Mouse (Mus musculus) heart, embryonic 16.5 days (tissue): ENCODE results near the gene Cplx1. TPM values are rescaled to one million over a fixed set of nuclear protein-coding genes. Genes with fewer than 3 reads are reported as not detected.

Source experiments
- ATAC-seq: fragments of 200-750 bp; cut with Nextera tagmentation; replicated peaks from 2 replicates; pipeline ENCODE4 v1.8.0; 2017; ENCODE audit warnings: moderate number of reproducible peaks; ENCODE audit not compliant: insufficient read depth, low FRiP score; ENCODE audit errors: extremely low read depth
- H3K27ac ChIP-seq: fragments of 300-500 bp; sonication (generic); 2 replicates; pipeline ENCODE4 v1.5.1; 2014; ENCODE audit warnings: mild to moderate bottlenecking, low read length, control low read depth, moderate library complexity
- H3K27me3 ChIP-seq: fragments of 300-500 bp; sonication (generic); 2 replicates; pipeline ENCODE4 v1.6.1; 2014; ENCODE audit warnings: low read length, mixed read lengths; ENCODE audit not compliant: control insufficient read depth, insufficient read depth
- H3K36me3 ChIP-seq: fragments of 300-500 bp; sonication (generic); 2 replicates; pipeline ENCODE4 v1.6.1; 2014; ENCODE audit not compliant: control insufficient read depth, insufficient read depth
- H3K4me1 ChIP-seq: fragments of 300-500 bp; sonication (generic); 2 replicates; pipeline ENCODE4 v1.6.1; 2014; ENCODE audit warnings: low read length, mixed read lengths; ENCODE audit not compliant: control insufficient read depth, insufficient read depth
- H3K4me2 ChIP-seq: fragments of 300-500 bp; sonication (generic); 2 replicates; pipeline ENCODE4 v1.6.1; 2014; ENCODE audit warnings: low read depth, mild to moderate bottlenecking, control low read depth, low read length
- H3K4me3 ChIP-seq: fragments of 300-500 bp; sonication (generic); 2 replicates; pipeline ENCODE4 v1.5.1; 2014; ENCODE audit warnings: mild to moderate bottlenecking, control low read depth, low read length
- H3K9ac ChIP-seq: fragments of 300-500 bp; sonication (generic); 2 replicates; pipeline ENCODE4 v1.6.1; 2014; ENCODE audit warnings: low read length, control low read depth
- H3K9me3 ChIP-seq: fragments of 300-500 bp; sonication (generic); replicated peaks from 2 replicates; pipeline ENCODE4 v1.6.1; 2016; ENCODE audit warnings: low read length; ENCODE audit not compliant: control insufficient read depth
- WGBS: fragments of 180-500 bp; shearing (Covaris S2); extraction: QIAGEN DNeasy Blood & Tissue Kit; methylation state at CpG from one replicate; pipeline ENCODE4 v1.1.7; 2014; 5-methylcytosine and 5-hydroxymethylcytosine counted together
- polyA plus RNA-seq: library from polyadenylated mRNA; unstranded; fragments of >200 nt; fragmentation: Nextera tagmentation; extraction: Ambion mirVana; gene quantifications from 2 replicates; pipeline ENCODE4 v1.2.1, GENCODE M21; 2015

Gene Cplx1
- polyA plus RNA-seq, 1 experiment from 2014 or later: 0.59 TPM

DNA sequence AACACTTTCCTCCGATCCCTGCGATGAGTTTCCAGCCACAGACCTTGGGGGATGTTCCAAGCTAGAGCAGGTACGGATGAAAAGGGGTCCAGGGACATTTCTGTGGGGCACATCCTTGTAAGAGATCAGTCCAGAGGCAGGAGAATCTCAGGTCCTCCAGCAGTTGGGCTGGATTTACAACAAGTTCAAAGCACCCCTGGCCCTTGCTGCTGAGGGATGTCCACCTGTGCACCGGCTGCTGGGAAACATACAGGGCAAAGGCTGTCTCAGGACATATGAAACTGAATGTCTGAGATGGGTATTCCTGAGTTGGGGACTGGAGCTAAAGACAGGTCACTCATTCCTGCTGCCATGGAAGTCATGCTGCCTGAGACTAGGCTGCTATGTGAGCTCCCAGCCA lies 7.2 kb upstream of the Cplx1 start:
- Histone ChIP-seq H3K27me3 (peaks cover 5% of the 10 kb centered on the region), H3K36me3 (no peaks in the 10 kb centered on the region), H3K4me3 (no peak overlapping the region), H3K4me1 (no peaks in the 10 kb centered on the region), H3K9ac (no peak overlapping the region), H3K4me2 (no peak overlapping the region), H3K9me3 (no peaks in the 10 kb centered on the region), H3K27ac (no peak overlapping the region)
- 70% methylated on average over 4 of the region's 4 CpGs for WGBS
- no peak for ATAC-seq

GRCm38 (mm10) chr5:108554041-108554440 lies 4.2 kb upstream of the Cplx1 start:
- Histone ChIP-seq H3K27ac (no peak overlapping the region), H3K9ac (no peak overlapping the region), H3K4me3 (no peak overlapping the region), H3K9me3 (no peaks in the 10 kb centered on the region), H3K4me1 (peaks cover 11% of the 10 kb centered on the region; the same call in 1 of the 2 replicates), H3K36me3 (no peaks in the 10 kb centered on the region), H3K27me3 (peaks cover 29% of the 10 kb centered on the region), H3K4me2 (no peak overlapping the region)
- 67% methylated on average over 1 of the region's 1 CpGs for WGBS
- no peak for ATAC-seq

DNA sequence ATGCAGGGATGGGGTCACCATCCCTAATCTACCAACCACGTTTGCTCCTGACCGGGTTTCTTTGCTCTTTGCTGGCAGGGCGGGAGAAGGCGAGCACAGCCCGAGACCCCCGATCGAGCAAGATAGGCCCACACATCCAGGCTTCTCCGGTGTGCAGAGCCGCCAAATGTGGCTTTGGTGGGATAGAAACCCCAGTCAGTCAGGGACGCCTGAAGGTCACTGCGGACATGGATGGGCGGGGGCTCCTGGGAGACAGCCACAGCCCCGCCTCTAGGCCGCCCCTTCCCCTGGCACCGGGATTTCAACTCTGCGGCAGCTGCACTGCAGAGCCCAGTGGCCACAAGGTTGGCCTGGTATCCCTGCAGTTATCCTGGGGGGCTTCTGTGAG lies 377 bp upstream of the Cplx1 start:
- no peak for ATAC-seq

GRCm38 (mm10) chr5:108549137-108549488 lies 711 bp downstream of the Cplx1 start:
- H3K4me2 ChIP-seq: peak overlapping the region; percentile 66
- H3K36me3 ChIP-seq: no peaks in the 10 kb centered on the region
- peak overlapping the region; percentile 30 for H3K4me3 ChIP-seq
- H3K27me3 ChIP-seq: peaks cover 34% of the 10 kb centered on the region
- no peak for ATAC-seq
- H3K27ac ChIP-seq: no peak overlapping the region
- H3K9me3 ChIP-seq: no peaks in the 10 kb centered on the region
- H3K4me1 ChIP-seq: peaks cover 11% of the 10 kb centered on the region; the same call in 1 of the 2 replicates
- 15% methylated on average over 7 of the region's 7 CpGs for WGBS
- H3K9ac ChIP-seq: no peak overlapping the region

More for the DNA sequence above, 377 bp upstream of the Cplx1 start:
- Histone ChIP-seq H3K9me3 (no peaks in the 10 kb centered on the region), H3K27ac (no peak overlapping the region), H3K4me1 (peaks cover 11% of the 10 kb centered on the region; the same call in 1 of the 2 replicates), H3K4me2 (peak overlapping the region; percentile 66), H3K36me3 (no peaks in the 10 kb centered on the region), H3K27me3 (peaks cover 34% of the 10 kb centered on the region), H3K4me3 (peak overlapping the region; percentile 30), H3K9ac (no peak overlapping the region)
- WGBS: 3% methylated on average over 16 of the region's 16 CpGs

DNA sequence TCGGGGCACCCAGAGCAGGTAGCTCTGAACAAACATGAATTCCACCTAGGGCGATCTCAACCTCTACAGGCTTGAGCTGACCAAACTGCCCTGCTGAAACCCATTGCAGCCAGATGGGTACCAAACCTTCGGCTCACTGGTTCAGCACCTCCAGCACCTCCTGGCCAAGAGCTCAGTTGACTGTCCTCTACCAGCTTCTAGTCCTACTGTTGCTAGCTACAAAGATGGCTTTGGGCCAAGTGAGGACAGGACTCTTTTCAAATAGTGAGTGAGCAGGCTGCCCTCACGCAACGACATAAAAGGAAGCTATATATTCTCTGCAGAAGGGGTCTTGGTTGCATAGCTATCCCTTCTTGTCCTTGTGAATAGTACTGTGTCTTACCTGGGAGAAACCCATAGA lies 2.2 kb downstream of the Cplx1 start:
- 83% methylated on average over 5 of the region's 5 CpGs for WGBS
- Histone ChIP-seq H3K4me2 (no peak overlapping the region), H3K36me3 (no peaks in the 10 kb centered on the region), H3K27me3 (peaks cover 34% of the 10 kb centered on the region), H3K4me3 (no peak overlapping the region), H3K9me3 (no peaks in the 10 kb centered on the region), H3K27ac (no peak overlapping the region), H3K9ac (no peak overlapping the region), H3K4me1 (peaks cover 11% of the 10 kb centered on the region; the same call in 1 of the 2 replicates)
- ATAC-seq: no peak

DNA sequence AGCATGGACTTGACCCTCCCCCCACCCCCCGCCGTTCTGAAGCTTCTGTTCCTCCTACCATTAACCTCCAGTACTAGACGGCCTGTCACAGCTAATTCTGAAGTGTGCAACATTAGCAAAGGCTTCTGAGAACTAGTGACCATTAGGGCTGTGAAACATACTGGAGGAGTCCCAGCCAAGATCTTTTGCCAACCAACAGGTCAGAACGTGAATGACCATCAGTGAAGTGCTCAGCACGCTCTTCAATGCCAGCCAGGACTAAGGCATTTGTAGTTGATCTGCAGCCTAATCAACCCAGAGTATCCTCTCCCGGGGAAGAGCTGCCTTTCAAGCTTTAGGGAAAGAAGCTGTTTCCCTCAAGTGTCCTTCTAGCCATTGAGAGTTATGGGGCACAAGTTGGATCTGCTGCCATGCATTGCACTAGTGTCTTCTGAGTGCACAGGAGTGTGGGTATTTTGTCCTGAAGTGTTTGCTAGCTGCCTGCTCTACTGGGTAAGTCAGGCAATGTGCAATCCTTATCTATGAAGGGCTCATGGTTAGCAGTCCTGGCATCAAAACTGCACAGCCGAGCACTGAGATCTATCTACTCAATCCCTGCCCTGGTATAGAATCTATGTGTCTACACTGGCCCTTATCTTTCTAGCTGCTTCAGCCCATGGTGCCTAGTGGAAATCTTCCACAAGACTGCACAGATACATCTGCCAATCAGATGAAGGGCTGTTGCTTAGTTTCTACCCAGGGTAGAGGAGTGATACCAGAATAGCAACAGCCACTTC lies 6.1 kb downstream of the Cplx1 start:
- WGBS: 52% methylated on average over 7 of the region's 7 CpGs
- Histone ChIP-seq H3K4me2 (no peak overlapping the region), H3K36me3 (no peaks in the 10 kb centered on the region), H3K9me3 (no peaks in the 10 kb centered on the region), H3K27me3 (peaks cover 2% of the 10 kb centered on the region), H3K4me3 (no peak overlapping the region), H3K4me1 (no peaks in the 10 kb centered on the region), H3K9ac (no peak overlapping the region), H3K27ac (no peak overlapping the region)
- no peak for ATAC-seq

- Histone ChIP-seq H3K9ac (no peak overlapping the region), H3K4me2 (no peak overlapping the region), H3K27ac (no peak overlapping the region), H3K9me3 (peaks cover 5% of the 10 kb centered on the region; the same call in 1 of the 2 replicates), H3K4me3 (no peak overlapping the region), H3K27me3 (no peaks in the 10 kb centered on the region), H3K36me3 (no peaks in the 10 kb centered on the region), H3K4me1 (no peaks in the 10 kb centered on the region)
- WGBS: 88% methylated on average over 2 of the region's 2 CpGs
- ATAC-seq: no peak
These were observed 15.6 kb downstream of the Cplx1 start for GRCm38 (mm10) chr5:108534188-108534587.

DNA sequence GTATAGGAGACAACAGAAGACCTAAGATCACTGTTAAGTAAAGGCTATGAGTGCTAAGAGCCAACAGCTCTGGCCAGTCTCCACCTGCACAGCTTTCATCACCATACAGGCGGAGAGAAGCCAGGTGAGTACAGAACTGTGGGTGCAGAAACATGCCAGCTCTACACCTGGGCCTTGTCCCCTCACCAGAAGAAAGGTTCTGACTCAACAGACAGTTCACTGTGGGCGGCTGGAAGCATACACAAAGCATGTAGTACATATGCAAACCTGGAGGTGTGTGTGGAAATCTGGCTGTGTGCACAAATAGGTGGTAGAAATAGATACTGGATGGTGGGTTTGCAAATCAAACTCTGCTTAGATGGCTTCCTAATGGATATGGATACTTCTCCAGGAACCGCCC lies 27.2 kb downstream of the Cplx1 start:
- Histone ChIP-seq H3K27me3 (no peaks in the 10 kb centered on the region), H3K9ac (no peak overlapping the region), H3K9me3 (no peaks in the 10 kb centered on the region), H3K4me1 (no peaks in the 10 kb centered on the region), H3K36me3 (no peaks in the 10 kb centered on the region), H3K4me3 (no peak overlapping the region), H3K4me2 (no peak overlapping the region), H3K27ac (no peak overlapping the region)
- WGBS: 70% methylated on average over 3 of the region's 3 CpGs
- ATAC-seq: no peak

DNA sequence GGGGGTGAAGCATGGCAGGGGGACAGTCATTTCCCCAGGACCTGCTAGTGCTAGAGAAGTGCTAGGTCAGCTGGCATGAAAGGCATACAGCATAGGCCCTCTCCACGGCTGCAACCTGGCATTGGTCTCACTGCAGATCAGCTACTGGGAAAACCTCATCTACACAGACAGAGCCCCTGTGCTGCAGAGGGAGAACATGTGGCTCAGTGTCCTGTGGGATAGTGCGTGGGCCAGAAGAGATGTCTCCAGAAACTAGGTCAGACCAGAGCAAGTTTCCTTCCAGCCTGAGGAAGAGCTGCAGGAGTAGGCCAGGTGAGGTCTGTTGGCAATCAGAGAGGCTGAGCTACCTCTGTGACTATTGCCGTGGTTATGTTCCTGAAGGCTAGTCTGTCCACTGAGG lies 27.9 kb downstream of the Cplx1 start:
- H3K4me1 ChIP-seq: no peaks in the 10 kb centered on the region
- WGBS: 74% methylated on average over 3 of the region's 3 CpGs
- H3K36me3 ChIP-seq: no peaks in the 10 kb centered on the region
- no peak overlapping the region for H3K4me3 ChIP-seq
- H3K27ac ChIP-seq: no peak overlapping the region
- H3K27me3 ChIP-seq: no peaks in the 10 kb centered on the region
- ATAC-seq: no peak
- no peak overlapping the region for H3K9ac ChIP-seq
- H3K9me3 ChIP-seq: no peaks in the 10 kb centered on the region
- no peak overlapping the region for H3K4me2 ChIP-seq
